ENCODE assay signal across 7 mouse cellular contexts in genomic region chr12:51845261-51845660, GRCm38 (mm10). TPM values are rescaled to one million over a fixed set of nuclear protein-coding genes. Genes with fewer than 3 reads are reported as not detected.
A peak's percentile ranks its signal among the peaks of the same experiment; 100 is the strongest.
DNase-seq lines count a peak whose midpoint lies in the region; ATAC-seq and TF ChIP-seq lines count a peak whose summit lies in the region.

No protein-coding gene starts in this region.

- TF ChIP-seq CTCF in spleen, adult 2 months (IDR thresholded peaks at IDR 0.05; ENCODE audit: extremely low read depth, insufficient read depth, insufficient read length, insufficient replicate concordance) = no peak

- 29% methylated on average over 1 of the region's 1 CpGs for WGBS in spleen, adult 2 months
- 35% methylated on average over 1 of the region's 1 CpGs for WGBS in forebrain, embryonic 13.5 days
- 23% methylated on average over 1 of the region's 1 CpGs for WGBS in liver, embryonic 12.5 days (ENCODE audit: insufficient replicate concordance)

- ATAC-seq in forebrain, embryonic 13.5 days = peak; percentile 49; the same call in 1 of the 2 replicates
- peak; percentile 18 for ATAC-seq in liver, embryonic 12.5 days

- DNase-seq in spleen, adult 2 months (ENCODE audit: low read depth in 1 of 2, low spot score in 2 of 2) = no peak
- no peak for DNase-seq in spleen, adult 12 weeks (ENCODE audit: low spot score)
- DNase-seq in urinary bladder, postnatal 4 days (ENCODE audit: low spot score in 2 of 2) = no peak
- no peak for DNase-seq in layer of hippocampus, postnatal 14 days (ENCODE audit: low spot score in 2 of 2)
- DNase-seq in adrenal gland, postnatal 10 days = no peak

- H3K9me3 ChIP-seq in forebrain, embryonic 13.5 days (replicated peaks) = no peaks in the 10 kb centered on the region
- H3K9me3 ChIP-seq in liver, embryonic 12.5 days (replicated peaks) = no peaks in the 10 kb centered on the region

- H3K4me2 ChIP-seq in forebrain, embryonic 13.5 days = peak overlapping the region; percentile 65
- H3K4me2 ChIP-seq in liver, embryonic 12.5 days = peak overlapping the region; percentile 75

- H3K27ac ChIP-seq in spleen, adult 2 months (ENCODE audit: insufficient read depth, low read length) = no peak overlapping the region
- no peak overlapping the region for H3K27ac ChIP-seq in forebrain, embryonic 13.5 days
- H3K27ac ChIP-seq in liver, embryonic 12.5 days = peak overlapping the region; percentile 99

- H3K27me3 ChIP-seq in spleen, adult 2 months (ENCODE audit: control insufficient read depth, insufficient read depth, low read length) = no peaks in the 10 kb centered on the region
- H3K27me3 ChIP-seq in forebrain, embryonic 13.5 days = no peaks in the 10 kb centered on the region
- no peaks in the 10 kb centered on the region for H3K27me3 ChIP-seq in liver, embryonic 12.5 days (replicated peaks)

- H3K4me1 ChIP-seq in spleen, adult 2 months (ENCODE audit: control insufficient read depth, insufficient read depth, insufficient read length) = peaks cover 5% of the 10 kb centered on the region
- peaks cover 7% of the 10 kb centered on the region; the same call in 1 of the 2 replicates for H3K4me1 ChIP-seq in forebrain, embryonic 13.5 days
- H3K4me1 ChIP-seq in liver, embryonic 12.5 days = peaks cover 83% of the 10 kb centered on the region

- no peak overlapping the region for H3K9ac ChIP-seq in forebrain, embryonic 13.5 days
- peak overlapping the region; percentile 51 for H3K9ac ChIP-seq in liver, embryonic 12.5 days

- no peaks in the 10 kb centered on the region for H3K36me3 ChIP-seq in spleen, adult 2 months (ENCODE audit: control insufficient read depth, insufficient read depth, low read length)
- no peaks in the 10 kb centered on the region for H3K36me3 ChIP-seq in forebrain, embryonic 13.5 days (ENCODE audit: poor library complexity, severe bottlenecking)
- H3K36me3 ChIP-seq in liver, embryonic 12.5 days = no peaks in the 10 kb centered on the region

- H3K4me3 ChIP-seq in spleen, adult 2 months (ENCODE audit: extremely low read depth, insufficient read depth, insufficient read length) = 0 out of 2 replicates have a peak overlapping the region, but pooled peaks have one; percentile 83
- H3K4me3 ChIP-seq in forebrain, embryonic 13.5 days = peak overlapping the region; percentile 56
- peak overlapping the region; percentile 64; the same call in 1 of the 2 replicates for H3K4me3 ChIP-seq in liver, embryonic 12.5 days

- no peak for TF ChIP-seq POLR2A in spleen, adult 2 months (IDR thresholded peaks at IDR 0.05; ENCODE audit: low read depth, low read length)

RNA-seq across cellular contexts. Expression of gene Hectd1, which starts 15.9 kb away (rescaled TPM):
- 11.1 and 12.8 TPM in 2 replicates for polyA plus RNA-seq in spleen, adult 2 months (2012; rRNA removed)
- 38.6 and 39.1 TPM in 2 replicates for polyA plus RNA-seq in forebrain, embryonic 13.5 days (2015; fragmentation: Nextera tagmentation; extraction: Ambion mirVana)
- 48.0 and 48.4 TPM in 2 replicates for polyA plus RNA-seq in liver, embryonic 12.5 days (2016; fragmentation: Nextera tagmentation; extraction: Ambion mirVana)
- total RNA-seq in layer of hippocampus, postnatal 14 days (2021) = 10 to 100 TPM; 81.7 to 85.4 TPM
- total RNA-seq in adrenal gland, postnatal 10 days (2021) = 10 to 100 TPM; 80.1 to 89.3 TPM
